Mouse (Mus musculus) kidney, postnatal 4 days (tissue): ENCODE measurements at regions not wholly inside any gene's neighbourhood (a gene's known extent, or its start where the extent isn't known, plus 50 kb on each side); places are given as distances from the start of the nearest gene placed in this dataset.
"Not testable (repeated sequence)": the region's sequence is repeated elsewhere in the genome, so short reads cannot be mapped to it uniquely, and the experiment has no call there.

Experiments used
- DNase-seq, 2 experiments: peaks; one replicate each; pipeline ENCODE4 v3.0.0; 2021; ENCODE audit warnings: mixed read lengths in 2 of 2

DNA sequence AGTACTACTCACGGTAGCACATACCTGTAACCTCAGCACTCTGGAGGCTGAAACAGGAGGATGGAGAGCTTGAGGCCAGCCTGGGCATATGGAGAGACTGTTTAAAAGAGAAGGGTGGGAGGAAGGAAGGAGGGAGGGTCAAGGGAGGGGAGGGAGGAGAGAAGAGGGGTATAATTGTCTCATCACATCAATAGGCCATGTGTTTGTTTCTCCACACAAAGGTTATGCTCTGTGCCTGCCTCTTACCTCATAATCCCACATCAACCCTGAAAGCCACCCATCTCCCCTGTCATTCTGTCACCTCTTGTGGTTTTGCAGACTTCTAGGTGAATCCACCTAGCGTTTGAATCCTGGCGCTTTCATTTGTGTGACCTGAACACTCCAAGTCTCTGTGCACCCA, 210.3 kb downstream of the Trim29 start:
- DNase-seq: no peak

DNA sequence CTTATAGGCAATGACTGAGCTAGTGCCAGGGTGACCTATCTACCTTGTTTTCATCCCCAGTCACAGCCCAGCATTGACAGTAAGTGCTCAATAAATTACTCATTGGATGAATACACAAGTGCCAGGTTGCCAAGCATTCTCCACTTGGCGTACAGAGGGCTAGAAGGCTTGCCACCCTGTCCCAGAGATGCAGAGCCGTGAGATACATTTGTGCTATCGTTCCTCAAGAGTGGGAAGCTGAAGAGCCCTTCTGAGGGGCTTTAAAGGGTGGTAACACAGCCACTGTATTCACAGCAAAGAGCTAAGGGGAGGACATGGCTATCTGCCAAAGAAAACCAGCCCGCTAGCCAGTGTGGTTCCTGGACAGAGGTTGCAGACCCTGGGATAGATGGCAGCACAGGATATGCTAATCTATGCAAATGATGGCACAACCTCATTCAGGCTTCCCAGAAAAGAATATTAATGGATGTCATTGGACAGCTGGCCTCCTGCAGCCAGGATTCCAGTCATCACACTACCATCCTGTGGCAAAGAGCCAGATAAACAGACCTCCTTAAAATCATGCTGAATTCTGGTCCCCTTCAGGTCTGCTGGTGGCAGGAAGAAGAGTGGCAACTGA, 214.4 kb downstream of the Trim29 start:
- peak; percentile 16 to 19 for DNase-seq

DNA sequence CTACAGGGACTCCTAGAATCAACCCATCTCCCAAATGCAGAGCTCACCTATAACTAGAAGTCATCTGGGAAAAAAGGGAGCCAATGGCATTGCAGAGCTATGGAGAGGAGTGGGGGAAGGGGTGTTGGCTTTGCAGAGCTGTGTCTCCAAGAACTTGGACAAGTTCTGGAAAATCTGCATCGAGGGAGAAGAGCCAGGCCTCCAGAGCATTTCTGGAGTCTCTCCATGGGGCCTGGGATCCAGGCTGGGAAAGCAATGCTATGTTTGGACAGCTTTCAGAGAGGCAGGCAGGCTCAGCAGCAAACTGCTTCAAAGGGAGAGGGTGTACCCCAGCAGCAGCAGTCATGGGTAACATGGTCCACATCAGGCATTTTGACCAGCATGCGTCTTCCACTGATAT, 211.6 kb upstream of the Nectin1 start:
- DNase-seq: no peak

DNA sequence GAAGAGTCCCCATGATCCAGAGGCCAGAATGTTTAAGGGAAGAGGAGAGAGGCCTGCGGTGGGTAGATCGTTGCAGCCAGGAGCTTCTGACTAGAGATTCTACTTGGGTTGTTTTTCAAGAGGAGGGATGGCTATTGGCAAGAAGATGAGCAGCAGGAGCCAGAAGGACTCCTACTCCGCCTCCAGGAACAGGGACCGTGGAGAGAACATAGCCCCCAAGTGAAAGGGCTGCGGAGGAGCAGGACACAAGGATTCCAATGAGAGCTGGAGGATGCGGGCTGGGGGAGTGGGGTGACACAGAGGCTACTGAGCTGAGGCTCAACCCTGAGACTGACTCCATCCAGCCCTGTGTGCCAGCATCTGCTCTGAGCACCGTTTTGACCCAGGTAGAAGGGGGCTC, 207.8 kb upstream of the Nectin1 start:
- no peak for DNase-seq

DNA sequence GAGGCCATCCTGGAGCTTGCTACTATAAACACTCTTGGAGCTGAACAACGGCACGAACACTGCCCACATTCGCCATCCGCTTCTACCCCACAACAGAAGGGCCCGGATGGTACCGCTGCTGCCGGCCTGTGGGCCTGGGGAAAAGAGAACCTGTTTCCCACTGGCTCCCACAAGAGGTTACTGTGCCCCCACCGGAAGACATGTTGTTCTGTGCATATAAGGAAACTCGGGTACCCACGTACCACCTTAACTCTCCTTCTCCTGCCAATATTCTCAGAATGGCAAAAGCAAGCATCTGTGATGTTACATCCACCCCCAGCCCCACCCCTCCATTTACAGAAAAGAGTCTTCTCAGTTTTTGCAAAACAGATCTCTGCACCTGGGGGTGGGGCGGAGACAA, 206.7 kb upstream of the Nectin1 start:
- no peak for DNase-seq

GRCm38 (mm10) chr9:43540131-43540530, 203.7 kb upstream of the Nectin1 start:
- no peak for DNase-seq

- peak in 1 of 2 experiments; percentile 5 for DNase-seq
Measured at GRCm38 (mm10) chr9:43541234-43541633, 202.6 kb upstream of the Nectin1 start.

DNA sequence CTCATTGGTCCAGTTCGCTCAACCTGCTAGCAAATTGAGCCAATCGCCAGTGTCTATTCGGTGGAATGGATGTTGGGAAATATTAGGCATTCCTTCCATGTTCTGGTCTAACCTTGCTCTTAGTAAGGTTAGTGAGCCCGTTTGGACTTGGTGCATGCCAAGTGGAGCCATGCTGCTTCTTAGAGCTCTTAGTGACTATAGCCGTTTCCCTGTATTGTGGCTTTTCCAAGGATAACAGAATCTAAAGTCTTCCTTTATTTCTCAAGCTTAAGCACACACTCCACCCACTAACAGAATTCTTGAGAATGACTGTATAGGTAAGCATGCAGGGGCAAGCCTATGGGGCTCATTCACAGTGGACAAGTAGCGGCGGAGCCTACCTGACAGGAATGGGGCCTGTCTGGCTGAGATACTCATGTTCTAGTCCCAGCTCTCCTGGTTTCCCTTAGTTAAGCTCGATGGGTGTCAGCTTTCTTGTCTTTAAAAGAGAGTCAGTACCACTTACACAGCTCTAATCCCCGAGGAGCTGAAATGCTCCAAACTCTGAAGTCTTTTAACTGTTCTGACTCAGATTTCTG, 201.6 kb upstream of the Nectin1 start:
- no peak for DNase-seq

DNA sequence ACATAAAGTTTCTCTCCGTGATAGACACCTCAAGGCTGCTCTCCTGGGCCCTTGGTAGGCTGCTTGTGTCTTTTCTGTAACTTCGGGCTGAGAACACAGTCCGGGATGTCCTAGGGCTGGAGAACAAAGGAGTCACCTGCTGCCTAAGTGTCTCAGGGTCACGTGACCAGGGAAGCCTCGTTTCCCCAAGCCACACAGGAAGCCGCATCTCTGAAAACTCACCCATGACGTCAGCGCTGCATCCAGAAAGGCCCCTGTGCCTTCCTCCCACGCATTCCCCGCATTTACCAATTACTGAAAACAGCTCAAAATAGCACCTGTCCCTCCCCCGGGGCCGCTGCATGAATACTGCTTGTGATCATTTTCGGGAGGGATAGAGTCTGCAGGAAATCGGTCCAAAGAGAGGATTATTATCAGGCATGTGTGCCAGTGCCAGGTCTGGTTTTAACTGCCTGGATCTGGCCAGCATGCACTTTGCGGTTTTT, 198.7 kb upstream of the Nectin1 start:
- peak; percentile 47 to 67 for DNase-seq

GRCm38 (mm10) chr9:43548883-43549282, 194.9 kb upstream of the Nectin1 start:
- DNase-seq: no peak

DNA sequence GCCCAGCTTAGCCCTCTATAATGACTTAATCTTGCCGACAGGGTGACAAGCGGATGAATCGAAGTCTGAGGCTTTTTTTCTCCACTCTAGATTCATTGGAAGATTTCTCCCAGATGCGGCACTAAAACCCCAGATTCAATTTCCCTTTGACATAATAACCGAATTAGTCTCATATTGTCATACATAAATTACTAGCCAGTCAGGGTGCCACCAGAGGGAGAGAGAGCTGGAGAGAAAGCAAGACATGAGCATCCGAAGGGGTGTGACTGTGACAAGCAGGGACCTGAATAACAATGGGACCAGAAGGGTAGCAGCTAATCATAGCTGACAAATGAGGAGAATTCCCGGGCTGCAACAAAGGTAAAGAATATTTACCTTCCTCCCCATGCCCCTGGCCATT, 194.5 kb upstream of the Nectin1 start:
- no peak for DNase-seq

DNA sequence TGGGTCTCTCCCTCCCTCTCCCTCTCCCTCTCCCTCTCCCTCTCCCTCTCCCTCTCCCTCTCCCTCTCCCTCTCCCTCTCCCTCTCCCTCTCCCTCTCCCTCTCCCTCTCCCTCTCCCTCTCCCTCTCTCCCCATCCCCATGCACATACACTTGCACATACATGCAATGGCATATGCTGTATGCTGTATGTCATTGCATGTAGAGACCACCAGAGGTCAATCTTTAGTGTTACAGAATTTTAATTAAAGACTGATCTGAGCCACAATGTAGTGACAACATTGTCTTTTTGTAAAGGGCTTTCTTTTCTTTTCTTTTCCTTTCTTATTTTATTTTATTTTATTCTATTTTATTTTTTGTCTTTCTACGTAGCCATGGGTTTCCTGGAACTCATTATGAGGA, 191.0 kb upstream of the Nectin1 start:
- DNase-seq: not testable (repeated sequence)

DNA sequence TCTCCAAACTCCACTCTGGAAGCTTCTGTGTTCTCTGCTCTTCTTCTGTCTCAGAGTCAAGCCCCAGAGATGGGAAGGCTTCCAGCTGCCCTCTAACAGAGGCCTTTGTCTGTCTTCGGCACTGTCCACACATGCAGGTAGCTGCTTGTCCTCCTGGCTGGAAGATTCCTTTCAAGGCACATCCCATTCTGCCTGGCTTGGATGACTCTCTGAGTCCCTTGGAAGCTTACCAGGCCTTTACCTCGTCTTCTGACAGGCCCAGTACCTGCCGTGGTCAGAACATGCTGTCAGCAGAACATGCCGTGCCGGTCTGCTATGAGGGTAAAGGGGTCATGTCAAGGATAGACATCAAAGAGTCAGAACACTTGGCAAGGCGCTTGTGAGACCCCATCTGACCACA, 181.8 kb upstream of the Nectin1 start:
- no peak for DNase-seq

DNA sequence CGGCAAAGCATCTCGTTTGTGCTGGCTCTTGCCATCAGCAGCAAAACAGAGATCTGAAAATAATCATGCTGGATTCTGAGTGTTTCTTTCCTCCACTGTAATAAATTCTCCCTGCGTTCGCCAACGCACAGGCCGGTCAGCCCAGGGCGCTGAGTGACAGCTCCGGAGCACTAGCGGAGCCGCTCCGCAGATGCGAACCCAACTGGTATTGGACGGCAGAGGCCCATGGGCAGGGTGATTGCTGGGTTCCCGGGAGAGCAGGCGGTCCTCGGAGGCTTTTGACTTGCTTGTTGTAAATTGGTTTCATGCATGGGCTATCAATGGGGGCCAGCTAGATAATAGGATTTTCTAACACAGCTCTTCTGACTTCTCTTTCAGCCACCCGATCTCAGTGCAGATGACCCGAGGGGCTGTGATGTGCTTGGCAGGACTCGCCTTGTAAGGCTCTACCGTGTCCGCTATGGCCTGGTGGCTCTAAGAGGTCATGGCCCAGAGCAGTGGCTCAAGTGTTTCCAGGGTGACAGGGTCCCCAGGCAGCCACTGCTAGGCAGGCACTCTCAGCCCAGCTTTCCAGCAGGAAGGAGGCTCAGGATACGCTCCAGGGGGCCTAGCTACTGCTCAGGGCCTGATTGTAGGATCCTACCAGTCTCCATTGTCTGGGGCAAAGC, 179.4 kb upstream of the Nectin1 start:
- peak; percentile 18 to 39 for DNase-seq

DNA sequence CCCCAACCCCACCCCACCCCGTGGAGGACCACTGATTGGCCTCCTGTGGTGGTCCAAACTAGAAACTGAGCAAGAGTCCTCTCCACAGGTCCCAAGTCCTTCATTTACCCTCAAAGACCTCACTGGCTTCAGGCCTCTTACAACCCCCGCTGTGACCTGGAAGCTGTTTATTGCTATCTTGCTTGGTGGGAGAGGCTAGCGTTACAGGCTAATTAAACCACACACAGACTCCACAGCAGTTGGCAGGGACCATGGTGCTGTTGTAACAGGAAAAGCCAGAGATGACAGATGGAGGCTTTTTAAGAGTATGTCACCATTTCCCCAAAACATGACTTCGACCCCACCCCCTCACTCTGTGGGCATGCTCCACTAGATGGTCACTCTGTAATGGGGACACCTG, 174.9 kb upstream of the Nectin1 start:
- DNase-seq: no peak

GRCm38 (mm10) chr9:43571086-43571485, 172.7 kb upstream of the Nectin1 start:
- DNase-seq: no peak

DNA sequence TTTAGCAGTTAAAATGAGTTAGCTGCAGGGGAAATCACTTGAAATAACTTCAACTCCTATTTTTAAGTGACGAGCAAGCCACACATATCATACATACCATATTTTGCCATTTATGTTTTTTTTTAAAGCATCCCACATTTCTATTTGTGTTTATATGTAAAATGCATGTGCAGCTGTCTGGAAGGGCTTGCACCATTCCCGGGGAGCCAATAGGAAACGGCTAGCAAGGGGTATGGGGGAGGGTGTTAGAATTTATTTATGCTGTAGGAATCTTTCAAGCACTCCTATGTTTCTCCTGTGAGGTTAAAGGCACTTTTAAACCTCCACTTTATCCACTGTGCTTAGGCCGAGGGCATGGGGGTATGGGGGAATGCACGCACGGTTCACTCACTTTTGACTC, 168.1 kb upstream of the Nectin1 start:
- DNase-seq: no peak

DNA sequence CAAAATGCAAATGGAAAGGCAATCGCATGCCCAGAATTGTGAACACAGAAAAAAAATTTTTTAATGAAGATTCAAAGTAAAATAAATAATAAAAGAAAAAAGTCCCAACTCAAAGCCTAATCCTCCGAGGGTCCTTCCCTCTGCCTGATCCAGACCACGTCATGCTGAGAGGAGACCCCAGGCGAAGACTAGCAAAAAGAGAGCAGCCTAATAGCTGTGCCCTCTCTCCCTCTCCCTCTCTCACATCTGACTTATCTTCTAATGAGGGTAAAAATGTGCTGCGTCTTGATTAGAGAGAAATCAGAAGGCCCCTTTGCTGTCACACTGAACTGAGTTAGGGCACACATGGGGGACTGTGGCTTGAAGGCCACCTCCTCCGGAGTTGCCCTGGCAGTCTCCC, 163.1 kb upstream of the Nectin1 start:
- DNase-seq: no peak

- DNase-seq: no peak
Measured at GRCm38 (mm10) chr9:43585616-43586015, 158.2 kb upstream of the Nectin1 start.

- peak in 1 of 2 experiments; percentile 16 for DNase-seq
Measured at GRCm38 (mm10) chr9:43593236-43593635, 150.5 kb upstream of the Nectin1 start.

GRCm38 (mm10) chr9:43594814-43595213, 149.0 kb upstream of the Nectin1 start:
- DNase-seq: no peak

- DNase-seq: no peak
Measured at GRCm38 (mm10) chr9:43595461-43595860, 148.3 kb upstream of the Nectin1 start.

GRCm38 (mm10) chr9:43600396-43600795, 143.4 kb upstream of the Nectin1 start:
- no peak for DNase-seq

DNA sequence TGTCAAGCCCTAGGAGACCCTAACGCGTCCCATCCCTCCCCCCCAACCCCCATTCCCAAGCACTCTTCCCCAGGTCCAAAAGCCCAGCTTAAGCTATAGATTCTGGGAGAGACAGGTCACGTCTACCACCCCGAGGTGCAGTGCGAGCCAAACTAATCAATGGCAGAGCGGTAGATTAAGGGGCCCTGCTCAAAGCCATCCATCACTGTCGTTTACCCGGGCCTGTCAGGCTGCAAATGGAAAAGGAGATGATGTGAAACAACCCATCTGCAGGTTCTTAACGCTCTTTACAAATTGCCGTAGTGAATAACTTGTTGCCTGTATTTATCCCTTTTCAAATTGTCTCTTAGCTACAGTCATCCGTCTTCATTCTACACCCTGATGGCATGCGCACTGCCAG, 126.2 kb upstream of the Nectin1 start:
- no peak for DNase-seq
